Mouse (Mus musculus) megakaryocyte, embryonic 14.5 days (primary cell): ENCODE results near the gene Fbxl17.

Experiments
- FLI1 ChIP-seq: IDR thresholded peaks from 2 replicates; pipeline ENCODE4 v1.6.1; 2012; ENCODE audit warnings: low read length, inconsistent platforms, mixed read lengths
- GATA1 ChIP-seq: IDR thresholded peaks from 3 replicates; pipeline ENCODE4 v1.6.1; 2012; ENCODE audit warnings: mixed read lengths, low read length, inconsistent platforms, borderline replicate concordance

- no peak for TF ChIP-seq GATA1
- TF ChIP-seq FLI1: no peak
These were observed 39.9 kb downstream of the Fbxl17 start for GRCm38 (mm10) chr17:63459712-63460495.
